Mouse (Mus musculus): ENCODE results near the gene Stx5a.

Stx5a gene

DNA sequence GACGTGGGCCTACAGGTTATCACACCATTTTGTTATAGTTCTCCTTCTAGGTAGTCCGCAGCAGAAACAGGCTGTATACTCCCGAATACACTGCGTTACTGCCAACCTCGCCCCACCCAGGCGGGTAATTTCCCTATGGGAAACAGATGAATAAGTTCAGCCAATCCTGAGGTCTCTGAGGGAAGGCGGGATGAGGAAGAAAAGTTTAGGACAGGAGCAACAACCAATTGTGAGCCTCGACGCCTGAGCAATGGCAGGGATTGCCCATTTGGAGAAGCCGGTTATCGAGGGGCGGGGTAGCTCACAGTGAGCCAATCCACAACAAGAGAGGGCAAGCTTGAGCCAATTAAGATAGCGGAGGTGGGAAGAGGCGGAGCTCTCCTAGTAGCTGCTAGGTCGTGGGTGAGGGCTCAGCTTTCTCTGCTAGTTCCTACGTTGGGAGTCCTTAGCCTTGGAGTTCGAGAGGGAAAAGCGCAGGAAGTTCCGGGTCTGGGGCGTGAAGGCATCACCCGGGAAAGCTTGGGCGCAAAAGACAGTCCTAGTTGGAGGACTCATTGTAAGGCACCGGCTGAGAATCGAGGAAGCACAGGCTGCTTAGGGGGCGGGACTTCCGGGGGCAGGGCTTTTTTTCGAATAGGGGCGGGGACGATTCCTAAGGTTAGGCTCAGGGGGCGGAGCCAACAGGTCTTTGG, 61.1 kb downstream of the Stx5a start, which contains the start of gene Zbtb3:
Gene Zbtb3 (plus strand): TSS at position 426 of the 692 bp plus-strand sequence.
- peak; percentile 94 to 96 for DNase-seq (ENCODE audit: low spot score in 2 of 2)

- DNase-seq (ENCODE audit: low spot score in 2 of 2) = no peak
Measured at GRCm38 (mm10) chr19:8803204-8803780, 62.1 kb downstream of the Stx5a start.

GRCm38 (mm10) chr19:8803879-8804660, 62.9 kb downstream of the Stx5a start:
- DNase-seq (ENCODE audit: low spot score in 2 of 2) = no peak

Measured in frontal cortex, postnatal 10 days (tissue).